Mouse (Mus musculus) limb, embryonic 12.5 days (tissue): ENCODE measurements at regions not wholly inside any gene's neighbourhood (a gene's known extent, or its start where the extent isn't known, plus 50 kb on each side); places are given as distances from the start of the nearest gene placed in this dataset.

Source experiments
- ATAC-seq: fragments of 200-750 bp; cut with Nextera tagmentation; 2 replicates; pipeline ENCODE4 v1.8.0; 2017; ENCODE audit warnings: low read depth, moderate TSS enrichment; ENCODE audit not compliant: insufficient number of reproducible peaks, insufficient read depth, low FRiP score, low TSS enrichment
- H3K27ac ChIP-seq: fragments of 300-500 bp; sonication (generic); 2 replicates; pipeline ENCODE4 v1.5.1; 2016; ENCODE audit warnings: mild to moderate bottlenecking, moderate library complexity
- H3K27me3 ChIP-seq: fragments of 300-500 bp; sonication (generic); 2 replicates; pipeline ENCODE4 v1.6.1; 2016; ENCODE audit warnings: mild to moderate bottlenecking, moderate library complexity
- H3K36me3 ChIP-seq: fragments of 300-500 bp; sonication (generic); 2 replicates; pipeline ENCODE4 v1.6.1; 2016; ENCODE audit warnings: mild to moderate bottlenecking, moderate library complexity
- H3K4me1 ChIP-seq: fragments of 300-500 bp; sonication (generic); replicated peaks from 2 replicates; pipeline ENCODE4 v1.6.1; 2016
- H3K4me2 ChIP-seq: fragments of 300-500 bp; sonication (generic); 2 replicates; pipeline ENCODE4 v1.6.1; 2016; ENCODE audit warnings: mild to moderate bottlenecking, moderate library complexity
- H3K4me3 ChIP-seq: fragments of 300-500 bp; sonication (generic); replicated peaks from 2 replicates; pipeline ENCODE4 v1.5.1; 2016; ENCODE audit warnings: mild to moderate bottlenecking
- H3K9ac ChIP-seq: fragments of 300-500 bp; sonication (generic); replicated peaks from 2 replicates; pipeline ENCODE4 v1.6.1; 2016; ENCODE audit warnings: mild to moderate bottlenecking, moderate library complexity
- H3K9me3 ChIP-seq: fragments of 300-500 bp; sonication (generic); 2 replicates; pipeline ENCODE4 v1.6.1; 2016; ENCODE audit warnings: mild to moderate bottlenecking, moderate library complexity
- WGBS: fragments of 180-500 bp; shearing (Covaris S2); methylation state at CpG from one replicate; pipeline ENCODE4 v1.1.7; 2016; 5-methylcytosine and 5-hydroxymethylcytosine counted together

- Histone ChIP-seq H3K27me3 (no peaks in the 10 kb centered on the region), H3K4me2 (no peak overlapping the region), H3K36me3 (no peaks in the 10 kb centered on the region), H3K9me3 (no peaks in the 10 kb centered on the region), H3K9ac (no peak overlapping the region), H3K27ac (no peak overlapping the region), H3K4me3 (no peak overlapping the region), H3K4me1 (no peaks in the 10 kb centered on the region; the same call in 1 of the 2 replicates)
- 84% methylated on average over 11 of the region's 11 CpGs for WGBS
- ATAC-seq, result no peak
Observed at GRCm38 (mm10) chr1:92731353-92732282, 83.0 kb upstream of the Otos start.

GRCm38 (mm10) chr1:92730576-92730975 lies 81.9 kb upstream of the Otos start:
- WGBS, result 74% methylated on average over 6 of the region's 6 CpGs
- H3K36me3 ChIP-seq, result no peaks in the 10 kb centered on the region
- no peak overlapping the region for H3K4me3 ChIP-seq
- H3K9me3 ChIP-seq, result no peaks in the 10 kb centered on the region
- H3K4me1 ChIP-seq, result no peaks in the 10 kb centered on the region
- H3K9ac ChIP-seq, result no peak overlapping the region
- H3K27me3 ChIP-seq, result no peaks in the 10 kb centered on the region
- no peak overlapping the region for H3K27ac ChIP-seq
- H3K4me2 ChIP-seq, result no peak overlapping the region
- no peak for ATAC-seq

GRCm38 (mm10) chr1:92727961-92728360 lies 79.3 kb upstream of the Otos start:
- Histone ChIP-seq H3K9ac (no peak overlapping the region), H3K9me3 (no peaks in the 10 kb centered on the region), H3K4me2 (no peak overlapping the region), H3K4me3 (no peak overlapping the region), H3K4me1 (no peaks in the 10 kb centered on the region), H3K36me3 (no peaks in the 10 kb centered on the region), H3K27ac (no peak overlapping the region), H3K27me3 (no peaks in the 10 kb centered on the region)
- WGBS, result 71% methylated on average over 4 of the region's 4 CpGs
- no peak for ATAC-seq

- Histone ChIP-seq H3K4me2 (no peak overlapping the region), H3K36me3 (no peaks in the 10 kb centered on the region), H3K9me3 (no peaks in the 10 kb centered on the region), H3K4me3 (no peak overlapping the region), H3K27me3 (no peaks in the 10 kb centered on the region), H3K9ac (no peak overlapping the region), H3K27ac (no peak overlapping the region), H3K4me1 (no peaks in the 10 kb centered on the region)
- 71% methylated on average over 6 of the region's 6 CpGs for WGBS
- ATAC-seq, result no peak
Observed at GRCm38 (mm10) chr1:92727371-92727770, 78.7 kb upstream of the Otos start.

GRCm38 (mm10) chr1:92726341-92726740 lies 77.7 kb upstream of the Otos start:
- no peak overlapping the region for H3K4me2 ChIP-seq
- no peaks in the 10 kb centered on the region for H3K27me3 ChIP-seq
- ATAC-seq, result no peak
- no peaks in the 10 kb centered on the region for H3K4me1 ChIP-seq
- H3K4me3 ChIP-seq, result no peak overlapping the region
- H3K36me3 ChIP-seq, result no peaks in the 10 kb centered on the region
- H3K9me3 ChIP-seq, result no peaks in the 10 kb centered on the region
- H3K9ac ChIP-seq, result no peak overlapping the region
- H3K27ac ChIP-seq, result no peak overlapping the region
- 80% methylated on average over 6 of the region's 6 CpGs for WGBS

- H3K36me3 ChIP-seq, result no peaks in the 10 kb centered on the region
- no peak overlapping the region for H3K4me3 ChIP-seq
- H3K27me3 ChIP-seq, result no peaks in the 10 kb centered on the region
- H3K9me3 ChIP-seq, result no peaks in the 10 kb centered on the region
- no peak for ATAC-seq
- H3K27ac ChIP-seq, result no peak overlapping the region
- no peak overlapping the region for H3K4me2 ChIP-seq
- no peaks in the 10 kb centered on the region for H3K4me1 ChIP-seq
- WGBS, result 84% methylated on average over 3 of the region's 3 CpGs
- no peak overlapping the region for H3K9ac ChIP-seq
Observed at GRCm38 (mm10) chr1:92724135-92724534, 75.5 kb upstream of the Otos start.

- H3K4me1 ChIP-seq, result peaks cover 4% of the 10 kb centered on the region; the same call in 1 of the 2 replicates
- no peak overlapping the region for H3K27ac ChIP-seq
Observed at GRCm38 (mm10) chr1:92720567-92720966, 71.9 kb upstream of the Otos start.

GRCm38 (mm10) chr1:92719864-92720263 lies 71.2 kb upstream of the Otos start:
- H3K4me3 ChIP-seq, result no peak overlapping the region
- H3K9me3 ChIP-seq, result no peaks in the 10 kb centered on the region
- no peak overlapping the region for H3K4me2 ChIP-seq
- H3K9ac ChIP-seq, result no peak overlapping the region
- no peaks in the 10 kb centered on the region for H3K36me3 ChIP-seq
- no peaks in the 10 kb centered on the region for H3K27me3 ChIP-seq
- peaks cover 11% of the 10 kb centered on the region for H3K4me1 ChIP-seq
- no peak overlapping the region for H3K27ac ChIP-seq
- ATAC-seq, result no peak
- WGBS, result 93% methylated on average over 6 of the region's 6 CpGs

More at GRCm38 (mm10) chr1:92720567-92720966, 71.9 kb upstream of the Otos start:
- Histone ChIP-seq H3K27me3 (no peaks in the 10 kb centered on the region), H3K4me2 (no peak overlapping the region), H3K9me3 (no peaks in the 10 kb centered on the region), H3K36me3 (no peaks in the 10 kb centered on the region), H3K9ac (no peak overlapping the region), H3K4me3 (no peak overlapping the region)
- WGBS, result 78% methylated on average over 10 of the region's 10 CpGs
- no peak for ATAC-seq

GRCm38 (mm10) chr1:92718108-92718507 lies 69.5 kb upstream of the Otos start:
- WGBS, result 71% methylated on average over 4 of the region's 4 CpGs
- no peaks in the 10 kb centered on the region for H3K27me3 ChIP-seq
- H3K27ac ChIP-seq, result no peak overlapping the region

GRCm38 (mm10) chr1:92714725-92715324 lies 66.2 kb upstream of the Otos start:
- WGBS, result 12% methylated on average over 9 of the region's 9 CpGs
- no peak overlapping the region for H3K9ac ChIP-seq

More at GRCm38 (mm10) chr1:92718108-92718507, 69.5 kb upstream of the Otos start:
- H3K9me3 ChIP-seq, result no peaks in the 10 kb centered on the region
- H3K4me3 ChIP-seq, result no peak overlapping the region
- ATAC-seq, result no peak
- H3K4me2 ChIP-seq, result no peak overlapping the region
- H3K36me3 ChIP-seq, result no peaks in the 10 kb centered on the region
- H3K4me1 ChIP-seq, result peaks cover 22% of the 10 kb centered on the region
- H3K9ac ChIP-seq, result no peak overlapping the region

GRCm38 (mm10) chr1:92712366-92712765 lies 63.7 kb upstream of the Otos start:
- no peak overlapping the region for H3K4me3 ChIP-seq
- WGBS, result 86% methylated on average over 8 of the region's 8 CpGs
- no peak for ATAC-seq
- H3K27me3 ChIP-seq, result no peaks in the 10 kb centered on the region
- H3K4me2 ChIP-seq, result no peak overlapping the region
- H3K36me3 ChIP-seq, result no peaks in the 10 kb centered on the region
- H3K27ac ChIP-seq, result no peak overlapping the region
- H3K9me3 ChIP-seq, result no peaks in the 10 kb centered on the region
- no peak overlapping the region for H3K9ac ChIP-seq
- peaks cover 25% of the 10 kb centered on the region for H3K4me1 ChIP-seq

More at GRCm38 (mm10) chr1:92714725-92715324, 66.2 kb upstream of the Otos start:
- no peak overlapping the region for H3K4me3 ChIP-seq
- no peak for ATAC-seq
- H3K36me3 ChIP-seq, result no peaks in the 10 kb centered on the region
- no peaks in the 10 kb centered on the region for H3K9me3 ChIP-seq
- H3K27ac ChIP-seq, result peak overlapping the region; percentile 13; the same call in 1 of the 2 replicates
- peaks cover 23% of the 10 kb centered on the region for H3K4me1 ChIP-seq
- no peaks in the 10 kb centered on the region for H3K27me3 ChIP-seq
- no peak overlapping the region for H3K4me2 ChIP-seq
